Mouse (Mus musculus) liver, adult 2 months (tissue): ENCODE data around the gene Ncor1. TPM values are rescaled to one million over a fixed set of nuclear protein-coding genes. Genes with fewer than 3 reads are reported as not detected.

Experiments used
- DNase-seq: peaks from one replicate; pipeline ENCODE4 v3.0.0-alpha.2; 2011; ENCODE audit warnings: low read depth, low spot score; ENCODE audit errors: extremely low read depth
- H3K27ac ChIP-seq: fragments of 200-500 bp; replicated peaks from 2 replicates; pipeline ENCODE4 v1.5.1; 2012; ENCODE audit warnings: low read depth, mild to moderate bottlenecking, control low read depth, inconsistent platforms, low read length; ENCODE audit not compliant: insufficient read depth
- H3K27me3 ChIP-seq: fragments of 200-500 bp; 2 replicates; pipeline ENCODE4 v1.6.1; 2012; ENCODE audit warnings: mild to moderate bottlenecking, moderate library complexity, low read length, inconsistent platforms; ENCODE audit not compliant: control insufficient read depth, insufficient read depth
- H3K36me3 ChIP-seq: fragments of 200-500 bp; 2 replicates; pipeline ENCODE4 v1.6.1; 2012; ENCODE audit warnings: low read length, inconsistent platforms; ENCODE audit not compliant: control insufficient read depth, insufficient read depth
- H3K4me1 ChIP-seq: fragments of 200-500 bp; 2 replicates; pipeline ENCODE4 v1.6.1; 2011; ENCODE audit warnings: low read length; ENCODE audit not compliant: control insufficient read depth, insufficient read depth
- H3K4me3 ChIP-seq: fragments of 200-500 bp; 2 replicates; pipeline ENCODE4 v1.5.1; 2011; ENCODE audit warnings: low read depth, mild to moderate bottlenecking, control low read depth, low read length, moderate library complexity; ENCODE audit not compliant: insufficient read depth
- H3K79me2 ChIP-seq: fragments of 200-500 bp; 2 replicates; pipeline ENCODE4 v1.6.1; 2012; ENCODE audit warnings: inconsistent platforms, mild to moderate bottlenecking, low read length, moderate library complexity; ENCODE audit not compliant: control insufficient read depth, insufficient read depth
- H3K9ac ChIP-seq: fragments of 200-500 bp; 2 replicates; pipeline ENCODE4 v1.6.1; 2012; ENCODE audit warnings: low read depth, mild to moderate bottlenecking, control low read depth, inconsistent platforms, low read length
- CTCF ChIP-seq: fragments of 200-500 bp; IDR thresholded peaks from 2 replicates; pipeline ENCODE4 v1.5.1; 2011; ENCODE audit warnings: low read depth, low read length, control low read depth
- POLR2A ChIP-seq: fragments of 200-500 bp; IDR thresholded peaks from 2 replicates; pipeline ENCODE4 v1.6.1; 2011; ENCODE audit warnings: low read length, control low read depth; ENCODE audit not compliant: insufficient read depth; ENCODE audit errors: extremely low read depth
- WGBS: fragments of 180-500 bp; shearing (Covaris S2); methylation state at CpG from one replicate; pipeline ENCODE4 v1.1.7; 2018; 5-methylcytosine and 5-hydroxymethylcytosine counted together
- polyA plus RNA-seq: library from polyadenylated mRNA; depleted of rRNA; stranded (reverse); fragments of >200 nt; gene quantifications from 2 replicates; pipeline ENCODE4 v1.2.3, GENCODE M21; 2012; rRNA removed
- total RNA-seq: library from RNA; depleted of rRNA; stranded (reverse); fragments of >200 nt; gene quantifications from 2 replicates; pipeline ENCODE4 v1.2.3, GENCODE M21; 2014; rRNA removed

Gene Ncor1
- total and polyA plus RNA-seq, 2 experiments: 46.8 to 51.4 TPM

- Histone ChIP-seq H3K4me1 (peaks cover 3% of the 10 kb centered on the region; the same call in 1 of the 2 replicates), H3K9ac (no peak overlapping the region), H3K79me2 (no peaks in the 10 kb centered on the region), H3K27ac (no peak overlapping the region), H3K36me3 (peaks cover 4% of the 10 kb centered on the region), H3K27me3 (no peaks in the 10 kb centered on the region), H3K4me3 (no peak overlapping the region)
- WGBS: 75% methylated on average over 8 of the region's 8 CpGs
- no peak for DNase-seq
- TF ChIP-seq CTCF (no peak), POLR2A (no peak)
Measured at GRCm38 (mm10) chr11:62277086-62277485, 181.3 kb downstream of the Ncor1 start.

- WGBS: 76% methylated on average over 5 of the region's 5 CpGs
- Histone ChIP-seq H3K36me3 (peaks cover 9% of the 10 kb centered on the region), H3K4me1 (no peaks in the 10 kb centered on the region), H3K27me3 (no peaks in the 10 kb centered on the region), H3K4me3 (no peak overlapping the region), H3K9ac (no peak overlapping the region), H3K27ac (no peak overlapping the region), H3K79me2 (no peaks in the 10 kb centered on the region)
- no peak for DNase-seq
- TF ChIP-seq CTCF (no peak), POLR2A (no peak)
Measured at GRCm38 (mm10) chr11:62270851-62271250, 187.5 kb downstream of the Ncor1 start.

DNA sequence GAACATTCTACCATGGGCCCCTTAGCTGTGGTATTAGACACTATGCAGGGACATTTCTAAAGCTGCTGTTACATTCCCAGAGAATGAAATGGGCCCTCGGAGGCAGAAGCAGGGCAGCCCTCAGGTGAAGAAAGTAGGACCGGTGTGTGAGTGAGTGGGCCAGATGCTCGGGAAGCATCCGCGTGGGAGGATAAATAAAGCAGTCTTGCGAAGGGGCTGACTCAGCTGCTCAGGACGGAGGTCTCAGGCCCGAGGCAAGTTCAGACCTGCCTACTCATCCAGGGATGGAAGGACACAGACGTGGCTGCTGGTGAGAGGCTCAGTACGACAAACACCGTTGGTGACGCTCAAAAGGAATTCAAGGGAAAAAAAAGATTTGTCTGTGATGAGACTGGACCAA is 189.2 kb downstream of the Ncor1 start:
- Histone ChIP-seq H3K79me2 (no peaks in the 10 kb centered on the region), H3K27me3 (no peaks in the 10 kb centered on the region), H3K4me3 (no peak overlapping the region), H3K27ac (no peak overlapping the region), H3K4me1 (no peaks in the 10 kb centered on the region), H3K9ac (no peak overlapping the region), H3K36me3 (peaks cover 9% of the 10 kb centered on the region)
- DNase-seq: no peak
- WGBS: 93% methylated on average over 12 of the region's 12 CpGs
- TF ChIP-seq CTCF (no peak), POLR2A (no peak)

DNA sequence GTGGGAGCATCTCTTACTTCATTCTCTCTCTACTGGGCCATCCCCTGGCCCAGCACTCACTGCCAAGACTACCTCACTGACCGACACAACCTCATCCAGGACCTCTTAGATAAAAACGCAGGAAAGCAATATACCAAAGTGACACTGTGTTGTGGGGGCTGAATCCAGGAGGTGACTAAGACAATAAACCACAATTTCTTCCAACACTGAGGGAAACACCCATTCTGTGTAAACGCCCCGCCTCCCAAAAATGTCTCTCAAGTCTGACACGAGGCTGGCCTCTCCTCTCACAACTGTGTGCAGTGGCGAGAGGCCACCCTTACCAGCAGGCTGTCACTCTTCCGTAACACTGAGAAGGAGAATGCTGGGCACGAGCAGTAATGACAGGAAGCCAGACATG is 190.0 kb downstream of the Ncor1 start:
- TF ChIP-seq POLR2A: no peak
- TF ChIP-seq CTCF: no peak
- WGBS: 89% methylated on average over 8 of the region's 8 CpGs

DNA sequence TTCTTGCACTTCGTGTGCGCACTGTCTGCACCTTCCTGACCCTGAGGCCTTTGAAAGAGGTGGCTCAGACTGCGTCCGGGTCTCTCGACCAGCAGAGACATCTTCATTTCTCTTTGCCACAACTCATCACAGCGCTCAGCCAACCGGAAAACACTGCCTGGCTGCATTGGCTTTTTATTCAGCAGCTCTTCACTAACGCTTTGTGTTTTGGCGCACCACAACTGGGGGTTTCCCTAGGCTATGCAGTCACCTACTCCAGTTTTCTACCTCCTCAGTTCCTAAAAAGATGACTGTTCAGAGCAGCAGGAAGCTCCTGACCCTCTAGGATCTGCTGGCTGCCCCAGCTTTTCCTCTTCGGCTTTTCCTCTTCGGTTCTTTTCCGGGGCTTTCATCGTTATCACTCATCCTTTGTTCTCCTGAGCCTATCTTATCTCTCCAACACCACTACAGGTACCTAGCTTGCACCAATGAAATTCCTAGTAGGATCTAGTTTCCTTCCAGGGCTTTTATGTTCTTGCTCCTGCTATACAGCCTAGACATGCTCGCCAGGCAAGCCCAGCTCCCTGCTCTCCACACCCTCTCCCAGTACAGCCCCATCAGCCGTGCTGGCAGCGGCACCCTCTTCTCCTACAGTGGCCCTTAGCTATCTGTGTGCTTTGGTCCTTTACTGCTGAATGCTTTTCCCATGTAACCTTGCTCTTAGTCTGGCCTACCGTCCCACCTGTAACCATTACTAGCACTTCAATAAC is 191.7 kb downstream of the Ncor1 start:
- H3K4me1 ChIP-seq: no peaks in the 10 kb centered on the region
- WGBS: 82% methylated on average over 17 of the region's 17 CpGs
- H3K79me2 ChIP-seq: no peaks in the 10 kb centered on the region
- H3K9ac ChIP-seq: no peak overlapping the region
- no peak overlapping the region for H3K27ac ChIP-seq
- H3K27me3 ChIP-seq: no peaks in the 10 kb centered on the region
- H3K36me3 ChIP-seq: peaks cover 5% of the 10 kb centered on the region; the same call in 1 of the 2 replicates
- H3K4me3 ChIP-seq: no peak overlapping the region
- no peak for TF ChIP-seq CTCF
- TF ChIP-seq POLR2A: no peak
- DNase-seq: no peak

More for the DNA sequence above, 190.0 kb downstream of the Ncor1 start:
- no peaks in the 10 kb centered on the region for H3K27me3 ChIP-seq
- peaks cover 9% of the 10 kb centered on the region for H3K36me3 ChIP-seq
- no peak for DNase-seq
- no peak overlapping the region for H3K4me3 ChIP-seq
- H3K79me2 ChIP-seq: no peaks in the 10 kb centered on the region
- H3K27ac ChIP-seq: no peak overlapping the region
- H3K9ac ChIP-seq: no peak overlapping the region
- no peaks in the 10 kb centered on the region for H3K4me1 ChIP-seq

Other genes with a start within 250 kb of the Ncor1 start
- gene Adora2b, start 209.6 kb downstream of the Ncor1 start, total RNA-seq: 0.07 TPM in 1 of 2 replicates, not detected in the other
- 0.07 and 0.11 TPM in 2 replicates for gene Adora2b, start 209.6 kb downstream of the Ncor1 start, polyA plus RNA-seq
- 18.6 and 22.8 TPM in 2 replicates for gene Zswim7, start 177.2 kb downstream of the Ncor1 start, total RNA-seq
- gene Zswim7, start 177.2 kb downstream of the Ncor1 start, polyA plus RNA-seq: 13.5 and 18.0 TPM in 2 replicates
- gene Ttc19, start 177.1 kb downstream of the Ncor1 start, total RNA-seq: 14.0 and 14.8 TPM in 2 replicates
- 8.0 and 8.2 TPM in 2 replicates for gene Ttc19, start 177.1 kb downstream of the Ncor1 start, polyA plus RNA-seq
- gene Pigl, start 81 bp downstream of the Ncor1 start, total RNA-seq: 1.5 and 1.9 TPM in 2 replicates
- 2.8 and 3.6 TPM in 2 replicates for gene Pigl, start 81 bp downstream of the Ncor1 start, polyA plus RNA-seq
- gene Cenpv, start 80.7 kb upstream of the Ncor1 start, total RNA-seq: 20.5 and 26.6 TPM in 2 replicates
- 31.6 and 32.6 TPM in 2 replicates for gene Cenpv, start 80.7 kb upstream of the Ncor1 start, polyA plus RNA-seq
- gene Ubb, start 92.6 kb upstream of the Ncor1 start, total RNA-seq: 621 and 698 TPM in 2 replicates
- 644 and 809 TPM in 2 replicates for gene Ubb, start 92.6 kb upstream of the Ncor1 start, polyA plus RNA-seq
- gene Trpv2, start 115.9 kb upstream of the Ncor1 start, total RNA-seq: 0.83 and 2.1 TPM in 2 replicates
- 0.57 and 1.7 TPM in 2 replicates for gene Trpv2, start 115.9 kb upstream of the Ncor1 start, polyA plus RNA-seq
- 0.40 and 0.55 TPM in 2 replicates for gene Lrrc75a, start 190.0 kb upstream of the Ncor1 start, total RNA-seq
- gene Lrrc75a, start 190.0 kb upstream of the Ncor1 start, polyA plus RNA-seq: 0.66 and 1.1 TPM in 2 replicates
- gene Mmgt2, start 190.1 kb upstream of the Ncor1 start, total RNA-seq: 2.6 and 5.0 TPM in 2 replicates
- 2.2 and 3.6 TPM in 2 replicates for gene Mmgt2, start 190.1 kb upstream of the Ncor1 start, polyA plus RNA-seq